Mouse (Mus musculus): Measurements from ENCODE around the gene Psenen. TPM values are rescaled to one million over a fixed set of nuclear protein-coding genes. Genes with fewer than 3 reads are reported as not detected.

The Psenen gene
- polyA plus RNA-seq, 1 experiment from 2014 or later, result 136 TPM

DNA sequence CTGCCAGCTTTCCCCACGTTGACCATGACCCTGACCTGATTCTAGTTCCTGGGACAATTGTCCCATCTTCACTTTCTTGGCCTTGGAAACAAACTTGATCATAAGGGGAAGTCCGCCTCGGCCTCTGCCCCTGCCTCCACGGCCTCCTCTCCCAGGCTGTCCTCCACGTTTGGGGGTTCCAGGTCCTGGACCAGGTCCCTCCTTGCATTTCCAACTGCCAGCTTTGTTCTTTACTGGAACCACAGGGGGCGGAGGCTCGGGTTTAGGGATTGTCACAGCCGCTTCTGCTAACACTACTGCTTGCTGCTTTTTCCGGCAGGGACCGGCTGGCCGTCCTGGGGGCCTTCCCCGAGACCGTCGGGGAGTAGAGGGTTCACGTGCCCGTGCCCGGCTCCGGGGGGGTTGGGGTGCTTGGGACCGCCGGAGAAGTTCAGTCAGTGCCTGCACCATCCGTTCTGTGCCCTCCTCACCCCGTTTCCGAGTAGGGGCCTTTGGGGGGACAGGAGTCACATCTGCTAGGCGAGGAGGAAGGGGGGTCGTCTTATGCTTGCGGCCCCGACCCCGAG lies 23.1 kb upstream of the Psenen start:
- Histone ChIP-seq H3K9ac (replicated peaks) (no peak overlapping the region), H3K27ac (replicated peaks) (no peak overlapping the region), H3K9me3 (replicated peaks) (no peaks in the 10 kb centered on the region), H3K4me1 (peaks cover 23% of the 10 kb centered on the region), H3K27me3 (replicated peaks) (no peaks in the 10 kb centered on the region), H3K4me2 (peak overlapping the region; percentile 90), H3K4me3 (replicated peaks) (peak overlapping the region; percentile 91; the same call in 1 of the 2 replicates), H3K36me3 (peaks cover 48% of the 10 kb centered on the region)
- WGBS, result 92% methylated on average over 28 of the region's 28 CpGs
- ATAC-seq (ENCODE audit: low FRiP score), result no peak

DNA sequence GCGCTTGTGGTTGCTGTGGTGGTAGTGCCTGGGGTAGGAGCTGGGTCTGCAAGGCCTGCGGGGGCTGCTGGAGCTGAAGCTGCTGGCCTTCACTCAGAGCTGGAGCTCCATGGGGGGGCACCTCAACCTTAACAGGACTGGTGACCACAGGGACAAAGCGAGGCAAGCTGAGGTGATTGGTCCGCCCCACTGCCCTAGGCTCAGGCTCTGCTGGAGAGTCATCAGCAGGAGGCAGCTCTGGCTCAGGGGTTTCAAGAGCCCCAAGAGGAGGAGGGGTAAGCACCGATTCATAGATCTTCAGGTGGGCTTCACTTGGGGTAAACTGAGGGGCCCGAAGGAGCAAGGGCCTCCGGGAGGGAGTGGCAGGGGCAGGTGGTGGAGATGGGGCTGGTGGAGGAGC lies 21.7 kb upstream of the Psenen start:
- no peak overlapping the region for H3K9ac ChIP-seq (replicated peaks)
- H3K27me3 ChIP-seq (replicated peaks), result no peaks in the 10 kb centered on the region
- peaks cover 61% of the 10 kb centered on the region for H3K36me3 ChIP-seq
- no peak overlapping the region for H3K27ac ChIP-seq (replicated peaks)
- 95% methylated on average over 7 of the region's 7 CpGs for WGBS
- ATAC-seq (ENCODE audit: low FRiP score), result no peak
- H3K4me3 ChIP-seq (replicated peaks), result no peak overlapping the region
- no peaks in the 10 kb centered on the region for H3K9me3 ChIP-seq (replicated peaks)
- H3K4me2 ChIP-seq, result no peak overlapping the region
- H3K4me1 ChIP-seq, result peaks cover 23% of the 10 kb centered on the region

DNA sequence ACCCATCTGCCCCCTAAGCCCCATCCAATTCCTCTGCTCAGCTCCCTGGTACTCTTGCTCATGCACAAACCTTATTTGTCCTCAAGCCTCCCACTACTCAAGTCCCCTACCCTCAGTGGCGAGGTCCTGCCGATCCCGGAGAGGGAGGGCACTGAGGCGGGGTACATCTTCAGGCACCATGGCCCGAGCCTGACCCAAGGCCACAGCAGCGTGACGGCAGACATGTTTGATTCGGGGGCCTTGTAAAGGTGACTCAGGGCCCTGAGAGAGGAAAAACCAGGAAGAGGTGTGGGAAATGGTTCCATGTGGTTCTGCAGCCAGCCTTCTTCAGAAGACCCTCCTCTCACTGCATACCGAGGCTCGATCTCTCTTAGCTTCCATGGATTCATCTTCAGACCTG lies 20.9 kb upstream of the Psenen start:
- H3K27ac ChIP-seq (replicated peaks), result no peak overlapping the region
- no peak overlapping the region for H3K9ac ChIP-seq (replicated peaks)
- peaks cover 16% of the 10 kb centered on the region for H3K4me1 ChIP-seq
- no peak for ATAC-seq (ENCODE audit: low FRiP score)
- no peak overlapping the region for H3K4me2 ChIP-seq
- H3K27me3 ChIP-seq (replicated peaks), result no peaks in the 10 kb centered on the region
- peaks cover 69% of the 10 kb centered on the region for H3K36me3 ChIP-seq
- 94% methylated on average over 10 of the region's 10 CpGs for WGBS
- H3K4me3 ChIP-seq (replicated peaks), result no peak overlapping the region
- H3K9me3 ChIP-seq (replicated peaks), result no peaks in the 10 kb centered on the region

DNA sequence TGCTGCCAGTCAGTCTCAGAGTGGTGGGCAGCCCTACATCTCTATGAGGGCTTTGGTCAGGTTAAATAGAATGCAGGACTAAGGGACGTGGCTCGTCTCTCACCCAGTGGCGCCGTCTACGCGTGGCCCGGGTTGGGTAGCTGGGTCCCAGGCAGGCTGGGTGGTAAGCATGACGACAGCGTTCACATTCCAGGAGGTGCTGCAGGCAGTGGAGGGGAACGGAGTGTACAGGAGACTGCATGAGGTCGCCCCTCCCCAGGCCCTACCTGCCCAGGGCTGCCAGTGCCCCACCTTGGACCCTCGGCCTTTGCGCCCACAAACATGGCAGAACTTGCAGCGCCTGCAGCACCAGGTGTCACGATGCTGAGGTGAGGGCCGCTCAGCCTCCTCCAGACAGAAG lies 18.1 kb upstream of the Psenen start:
- Histone ChIP-seq H3K27me3 (replicated peaks) (no peaks in the 10 kb centered on the region), H3K27ac (replicated peaks) (no peak overlapping the region), H3K4me3 (replicated peaks) (no peak overlapping the region), H3K36me3 (peaks cover 97% of the 10 kb centered on the region), H3K4me2 (no peak overlapping the region), H3K9me3 (replicated peaks) (no peaks in the 10 kb centered on the region), H3K9ac (replicated peaks) (no peak overlapping the region), H3K4me1 (peaks cover 3% of the 10 kb centered on the region)
- WGBS, result 96% methylated on average over 16 of the region's 16 CpGs
- no peak for ATAC-seq (ENCODE audit: low FRiP score)

DNA sequence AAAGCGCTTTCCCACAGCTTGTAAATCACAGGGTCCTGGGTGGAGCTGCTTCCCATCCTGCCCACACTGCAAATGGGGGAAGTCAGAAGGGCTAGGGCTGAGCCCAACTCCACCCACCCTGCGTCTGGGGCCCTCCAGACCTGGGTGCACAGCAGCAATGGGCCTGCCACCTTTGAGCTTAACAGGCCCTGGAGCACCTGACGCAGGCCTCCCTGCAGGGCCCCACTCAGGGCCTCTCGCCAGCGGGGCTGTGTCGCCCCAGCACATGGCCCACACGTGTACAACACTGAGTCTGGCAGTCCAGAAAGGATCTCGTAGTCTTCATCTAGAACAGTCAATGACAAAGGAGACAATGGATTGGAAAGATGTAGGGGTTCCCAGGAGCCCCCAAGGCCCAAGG lies 16.5 kb upstream of the Psenen start:
- ATAC-seq (ENCODE audit: low FRiP score), result no peak

DNA sequence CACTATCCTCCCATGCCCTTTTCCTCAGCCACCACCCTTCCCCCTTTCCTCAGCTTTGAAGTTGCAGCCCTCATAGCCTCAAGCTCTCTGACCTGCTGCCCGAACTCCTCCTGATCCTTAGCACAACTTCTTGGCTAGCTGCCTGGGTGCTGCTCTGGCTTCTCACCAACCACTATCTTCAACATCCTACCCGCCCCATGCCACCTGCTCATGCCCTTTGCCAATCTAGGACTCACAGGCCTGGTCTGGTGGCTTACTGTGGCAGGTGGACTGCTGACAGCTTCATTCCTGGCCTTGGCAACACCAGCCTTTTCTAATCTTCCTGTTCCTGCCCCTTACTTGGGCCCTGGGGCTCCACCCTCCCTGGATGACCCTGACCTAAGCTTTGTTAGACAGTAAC lies 9.5 kb upstream of the Psenen start:
- peaks cover 95% of the 10 kb centered on the region for H3K36me3 ChIP-seq
- 88% methylated on average over 2 of the region's 2 CpGs for WGBS
- no peaks in the 10 kb centered on the region for H3K4me1 ChIP-seq
- H3K9me3 ChIP-seq (replicated peaks), result no peaks in the 10 kb centered on the region
- no peak overlapping the region for H3K27ac ChIP-seq (replicated peaks)
- ATAC-seq (ENCODE audit: low FRiP score), result no peak
- no peaks in the 10 kb centered on the region for H3K27me3 ChIP-seq (replicated peaks)
- H3K4me2 ChIP-seq, result no peak overlapping the region
- H3K4me3 ChIP-seq (replicated peaks), result no peak overlapping the region
- H3K9ac ChIP-seq (replicated peaks), result no peak overlapping the region; the same call in 1 of the 2 replicates

More for the DNA sequence above, 16.5 kb upstream of the Psenen start:
- Histone ChIP-seq H3K4me1 (no peaks in the 10 kb centered on the region), H3K4me2 (no peak overlapping the region), H3K27me3 (replicated peaks) (no peaks in the 10 kb centered on the region), H3K4me3 (replicated peaks) (no peak overlapping the region), H3K9me3 (replicated peaks) (no peaks in the 10 kb centered on the region), H3K36me3 (peaks cover 99% of the 10 kb centered on the region), H3K27ac (replicated peaks) (no peak overlapping the region), H3K9ac (replicated peaks) (no peak overlapping the region)
- WGBS, result 94% methylated on average over 8 of the region's 8 CpGs

DNA sequence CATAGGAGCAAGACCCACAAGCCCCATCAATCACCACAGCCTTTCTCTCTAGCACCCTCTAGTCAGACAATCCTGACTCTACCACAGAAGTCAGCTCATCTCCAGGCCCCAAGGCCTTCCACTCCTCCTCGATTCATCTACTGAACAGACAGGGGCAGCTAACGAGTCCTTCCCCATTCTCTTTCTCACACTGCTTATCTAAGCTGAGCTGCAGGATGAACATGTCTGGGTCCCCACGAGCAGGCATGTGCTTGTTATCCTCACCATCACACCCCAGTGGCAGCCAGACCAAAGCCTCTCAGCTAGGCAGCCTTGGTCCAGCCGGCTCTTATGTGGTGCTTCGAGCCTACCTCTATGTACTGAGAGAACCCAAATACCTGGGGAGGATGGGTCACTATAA lies 9.0 kb upstream of the Psenen start:
- ATAC-seq (ENCODE audit: low FRiP score), result no peak
- Histone ChIP-seq H3K27ac (replicated peaks) (no peak overlapping the region), H3K9ac (replicated peaks) (no peak overlapping the region), H3K4me2 (no peak overlapping the region), H3K36me3 (peaks cover 93% of the 10 kb centered on the region), H3K4me3 (replicated peaks) (no peak overlapping the region), H3K9me3 (replicated peaks) (no peaks in the 10 kb centered on the region), H3K4me1 (no peaks in the 10 kb centered on the region), H3K27me3 (replicated peaks) (no peaks in the 10 kb centered on the region)
- WGBS, result 87% methylated on average over 5 of the region's 5 CpGs

DNA sequence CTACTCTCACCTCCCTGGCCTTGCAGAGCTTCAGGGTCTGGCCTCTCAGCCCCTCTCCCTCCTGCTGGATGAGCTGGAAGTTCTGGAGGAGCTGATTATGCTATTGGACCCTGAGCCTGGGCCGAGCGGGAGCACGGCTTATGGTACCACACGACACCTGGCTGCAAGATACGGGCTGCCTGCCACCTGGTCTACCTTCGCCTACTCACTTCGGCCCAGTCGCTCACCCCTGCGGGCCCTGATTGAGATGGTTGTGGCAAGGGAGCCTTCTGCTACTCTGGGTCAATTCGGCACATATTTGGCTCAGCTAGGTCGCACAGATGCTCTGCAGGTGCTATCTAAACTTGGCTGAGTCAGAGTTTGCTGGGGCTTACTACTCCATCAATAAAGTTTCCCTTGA lies 4.1 kb upstream of the Psenen start:
- Histone ChIP-seq H3K4me3 (replicated peaks) (no peak overlapping the region), H3K9me3 (replicated peaks) (no peaks in the 10 kb centered on the region), H3K4me2 (no peak overlapping the region), H3K36me3 (peaks cover 65% of the 10 kb centered on the region), H3K9ac (replicated peaks) (no peak overlapping the region), H3K27me3 (replicated peaks) (no peaks in the 10 kb centered on the region), H3K4me1 (peaks cover 14% of the 10 kb centered on the region), H3K27ac (replicated peaks) (no peak overlapping the region)
- ATAC-seq (ENCODE audit: low FRiP score), result no peak
- WGBS, result 91% methylated on average over 11 of the region's 11 CpGs

DNA sequence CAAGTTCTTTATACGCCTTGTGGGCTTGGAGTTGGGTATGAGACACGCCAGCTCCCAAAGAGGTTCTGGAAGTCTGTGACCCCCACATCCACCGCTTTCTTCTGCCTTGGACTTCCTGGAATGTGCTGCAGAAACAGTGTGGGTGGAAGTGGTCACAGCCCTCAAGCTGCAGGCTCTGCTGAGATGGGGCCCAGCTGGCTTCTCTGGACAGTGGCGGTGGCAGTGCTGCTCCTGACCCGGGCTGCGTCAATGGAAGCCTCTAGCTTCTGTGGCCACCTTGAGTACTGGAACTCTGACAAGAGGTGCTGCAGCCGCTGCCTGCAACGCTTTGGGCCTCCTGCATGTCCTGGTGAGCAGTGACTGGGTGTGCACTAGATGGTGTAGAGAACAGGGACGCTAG lies 2.6 kb upstream of the Psenen start:
- ATAC-seq (ENCODE audit: low FRiP score), result no peak
- Histone ChIP-seq H3K27me3 (replicated peaks) (no peaks in the 10 kb centered on the region), H3K4me2 (no peak overlapping the region), H3K27ac (replicated peaks) (no peak overlapping the region), H3K9me3 (replicated peaks) (no peaks in the 10 kb centered on the region), H3K36me3 (peaks cover 54% of the 10 kb centered on the region), H3K4me3 (replicated peaks) (no peak overlapping the region), H3K4me1 (peaks cover 20% of the 10 kb centered on the region), H3K9ac (replicated peaks) (no peak overlapping the region)
- WGBS, result 92% methylated on average over 9 of the region's 9 CpGs

DNA sequence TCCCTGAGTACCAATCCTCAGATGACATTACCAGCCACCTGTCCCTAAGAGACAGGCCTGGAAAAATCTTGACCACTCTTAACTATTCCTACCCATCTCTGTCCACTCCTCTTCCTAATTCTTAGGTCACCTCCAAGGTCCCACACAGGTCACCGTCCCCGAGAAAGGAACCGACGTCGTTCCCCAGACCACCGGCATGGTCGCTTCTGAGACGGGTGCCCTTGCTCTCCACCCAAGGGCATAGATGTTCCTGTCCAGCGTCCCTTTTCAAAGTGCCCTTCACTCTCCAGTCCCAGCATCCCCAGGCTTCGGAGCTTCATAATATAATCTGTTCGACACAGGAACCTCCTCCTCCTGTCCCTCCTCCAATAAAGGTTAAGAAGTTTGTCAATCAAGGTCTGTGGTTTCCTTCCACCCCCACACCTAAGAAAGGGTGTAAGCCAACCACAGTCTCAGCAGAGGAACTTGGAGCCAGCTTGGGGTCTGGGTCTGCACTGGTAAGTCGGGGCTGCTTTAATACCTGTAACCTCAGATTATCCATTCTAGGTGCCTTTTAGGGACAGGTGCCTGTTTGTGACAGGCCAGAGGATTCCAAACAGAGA lies 1.6 kb upstream of the Psenen start, which contains the start of gene Igflr1:
Igflr1 (plus strand) TSS at position 458 of the 602 bp plus-strand sequence.
- Histone ChIP-seq H3K27me3 (replicated peaks) (no peaks in the 10 kb centered on the region), H3K27ac (replicated peaks) (no peak within 1 kb of the TSS), H3K4me1 (peaks cover 24% of the 10 kb centered on the region), H3K9me3 (replicated peaks) (no peaks in the 10 kb centered on the region), H3K4me2 (peak within 1 kb of the TSS; percentile 79), H3K4me3 (replicated peaks) (no peak within 1 kb of the TSS; the same call in 1 of the 2 replicates), H3K9ac (replicated peaks) (no peak within 1 kb of the TSS), H3K36me3 (peaks cover 44% of the 10 kb centered on the region)
- ATAC-seq (ENCODE audit: low FRiP score), result no peak
- WGBS, result 96% methylated on average over 12 of the region's 12 CpGs

DNA sequence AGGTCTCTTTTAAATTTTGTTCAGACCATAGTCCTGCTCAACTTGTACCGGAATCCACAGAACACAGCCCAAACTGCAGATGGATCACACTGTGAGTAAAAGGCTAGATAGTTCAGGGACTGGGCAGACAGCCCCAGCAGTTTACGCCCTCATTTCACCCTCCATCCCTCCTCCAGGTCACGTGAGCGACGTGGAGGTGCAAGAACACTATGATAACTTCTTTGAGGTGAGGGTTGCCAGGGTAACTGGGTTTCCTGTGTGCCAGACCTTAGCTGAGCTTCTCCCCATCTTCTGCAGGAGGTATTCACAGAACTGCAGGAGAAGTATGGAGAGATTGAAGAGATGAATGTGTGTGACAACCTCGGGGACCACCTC lies 466 bp upstream of the Psenen start:
- 23% methylated on average over 6 of the region's 6 CpGs for WGBS
- peak overlapping the region; percentile 93 for H3K27ac ChIP-seq (replicated peaks)
- peaks cover 32% of the 10 kb centered on the region for H3K36me3 ChIP-seq
- no peaks in the 10 kb centered on the region for H3K9me3 ChIP-seq (replicated peaks)
- H3K9ac ChIP-seq (replicated peaks), result peak overlapping the region; percentile 80
- no peaks in the 10 kb centered on the region for H3K27me3 ChIP-seq (replicated peaks)
- peaks cover 30% of the 10 kb centered on the region for H3K4me1 ChIP-seq
- peak overlapping the region; percentile 79 for H3K4me2 ChIP-seq
- ATAC-seq (ENCODE audit: low FRiP score), result no peak
- peak overlapping the region; percentile 71 for H3K4me3 ChIP-seq (replicated peaks)

DNA sequence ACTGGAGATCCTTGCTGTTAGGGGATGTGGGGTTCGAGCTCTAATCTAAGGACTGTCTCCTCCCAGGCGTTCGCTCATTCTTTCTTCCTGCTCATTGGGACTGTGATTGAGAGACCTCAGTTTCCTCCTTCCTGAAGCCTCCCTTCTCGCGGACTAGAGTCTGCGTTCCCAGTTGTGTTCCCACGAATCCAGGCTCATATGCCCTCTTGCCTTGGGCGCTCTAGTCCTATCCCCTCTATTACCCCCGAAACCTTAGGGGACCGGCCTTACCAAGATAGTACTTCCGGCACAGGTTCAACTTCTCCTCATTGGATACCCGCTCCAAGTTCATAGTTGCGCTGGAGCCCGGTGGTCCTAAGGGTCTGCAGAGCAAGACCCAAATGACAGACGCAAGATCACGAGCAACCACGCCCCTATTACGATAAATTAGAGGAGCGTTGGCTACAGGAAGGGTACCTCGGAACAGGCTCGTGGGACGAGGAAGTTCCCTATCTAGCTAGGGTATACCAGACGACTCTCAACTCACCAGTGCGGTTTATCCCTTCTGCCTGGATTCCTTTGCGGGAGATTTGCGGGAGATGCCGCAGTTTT lies 806 bp downstream of the Psenen start:
- Histone ChIP-seq H3K4me2 (peak overlapping the region; percentile 79), H3K36me3 (peaks cover 22% of the 10 kb centered on the region), H3K9ac (replicated peaks) (peak overlapping the region; percentile 59), H3K4me1 (peaks cover 41% of the 10 kb centered on the region), H3K9me3 (replicated peaks) (no peaks in the 10 kb centered on the region), H3K27me3 (replicated peaks) (no peaks in the 10 kb centered on the region), H3K27ac (replicated peaks) (peak overlapping the region; percentile 81), H3K4me3 (replicated peaks) (peak overlapping the region; percentile 71)
- WGBS, result 3% methylated on average over 27 of the region's 27 CpGs
- ATAC-seq (ENCODE audit: low FRiP score), result peak; percentile 22; the same call in 1 of the 2 replicates
